Mouse (Mus musculus) spleen, postnatal 4 days (tissue): ENCODE measurements around the gene Scg5.
A peak's percentile ranks its signal among the peaks of the same experiment; 100 is the strongest.

Experiments used
- DNase-seq, 2 experiments: peaks; one replicate each; pipeline ENCODE4 v3.0.0; 2022; ENCODE audit warnings: low spot score in 2 of 2

The Scg5 gene

DNA sequence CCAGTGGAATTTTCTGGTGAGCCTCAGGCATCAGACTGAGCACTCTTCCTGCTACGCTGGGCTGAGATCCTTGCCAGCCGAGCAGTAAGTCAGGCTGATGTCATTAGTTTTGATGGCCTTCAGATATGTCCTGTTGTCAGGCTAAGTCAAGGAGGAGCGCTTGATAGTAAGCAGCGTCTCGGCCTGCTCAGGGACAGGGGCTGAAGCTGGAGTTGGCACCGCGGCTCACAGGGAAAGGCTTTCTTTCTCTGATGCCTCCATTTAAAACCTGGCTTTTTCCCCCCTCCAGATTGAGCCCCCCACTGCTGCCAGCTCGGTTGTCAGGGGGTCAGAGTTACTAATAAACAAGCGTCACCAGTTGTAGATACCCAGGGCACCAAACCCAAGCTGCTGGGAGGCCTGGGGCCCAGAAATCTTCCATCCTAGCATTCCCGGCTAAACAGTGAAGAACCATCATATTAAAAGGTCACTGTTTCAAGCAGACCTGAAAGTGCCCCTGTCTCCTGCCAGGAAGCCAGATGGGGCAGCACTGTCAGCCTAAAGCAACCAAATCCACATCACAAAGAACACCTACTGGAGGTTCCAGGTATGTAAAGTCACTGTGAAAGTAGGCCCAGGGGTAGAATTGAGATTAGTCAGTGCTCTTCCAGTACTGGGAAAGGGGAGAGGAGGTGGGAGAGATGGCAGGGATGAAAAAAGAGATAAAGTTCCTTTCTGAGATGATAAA, 21.9 kb downstream of the Scg5 start:
- DNase-seq, result no peak

GRCm38 (mm10) chr2:113805765-113806164, 23.2 kb downstream of the Scg5 start:
- DNase-seq, result no peak

DNA sequence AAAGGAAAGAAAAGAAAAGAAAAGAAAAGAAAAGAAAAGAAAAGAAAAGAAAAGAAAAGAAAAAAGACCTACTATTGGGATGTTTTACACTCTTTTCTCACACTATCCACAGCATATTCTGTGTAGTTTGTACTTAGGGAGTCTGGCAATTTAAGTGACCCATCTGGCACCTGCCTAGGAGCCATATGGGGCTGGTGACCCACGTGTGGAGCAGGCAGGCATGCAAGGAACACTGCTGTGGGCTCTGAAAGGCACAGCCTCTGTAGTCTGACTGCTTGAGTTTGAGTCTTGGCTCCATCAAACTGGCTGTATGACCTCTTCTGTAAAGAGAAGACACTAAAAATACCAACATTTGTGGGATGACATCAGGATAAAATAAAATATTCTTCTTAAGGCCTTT, 25.2 kb downstream of the Scg5 start:
- no peak for DNase-seq

DNA sequence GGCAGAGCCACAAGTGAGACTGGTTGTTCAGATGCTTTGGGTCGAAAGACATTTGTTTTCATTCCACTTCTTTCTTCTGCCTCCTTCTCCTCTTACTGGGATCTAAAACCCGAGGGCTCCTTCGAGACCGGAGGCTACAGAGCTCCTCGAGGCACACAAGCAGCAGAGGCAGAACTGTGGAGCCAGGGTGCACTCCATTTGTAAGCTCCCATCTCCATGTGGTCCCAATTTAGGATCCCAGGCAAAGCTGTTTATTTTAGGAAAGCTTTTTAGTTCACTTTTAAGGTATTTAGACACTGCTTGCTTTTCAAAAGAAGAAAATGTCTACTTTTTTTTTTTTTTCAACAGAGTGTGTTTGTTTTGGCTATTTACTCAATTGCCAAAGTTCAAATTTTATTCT, 28.1 kb downstream of the Scg5 start:
- no peak for DNase-seq

DNA sequence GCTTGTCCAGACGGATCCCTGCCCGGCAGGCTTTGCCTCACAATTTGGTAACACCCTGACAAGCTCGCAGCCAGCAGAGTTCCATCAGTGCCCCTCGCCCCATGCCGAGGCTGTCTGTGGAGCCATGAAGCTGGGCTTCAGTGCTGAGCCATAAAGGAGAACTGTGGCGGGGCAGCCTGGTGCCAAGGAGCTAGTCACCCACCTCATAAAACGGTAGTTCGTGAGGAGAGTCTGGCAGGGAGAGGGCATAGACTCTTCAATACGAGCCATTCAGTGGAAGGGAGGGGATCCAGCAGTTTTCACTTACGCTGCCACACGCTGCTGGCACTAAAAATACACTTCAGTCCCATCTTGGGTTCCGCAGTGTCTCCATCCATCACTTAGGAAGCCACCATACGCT, 30.3 kb downstream of the Scg5 start:
- no peak for DNase-seq

DNA sequence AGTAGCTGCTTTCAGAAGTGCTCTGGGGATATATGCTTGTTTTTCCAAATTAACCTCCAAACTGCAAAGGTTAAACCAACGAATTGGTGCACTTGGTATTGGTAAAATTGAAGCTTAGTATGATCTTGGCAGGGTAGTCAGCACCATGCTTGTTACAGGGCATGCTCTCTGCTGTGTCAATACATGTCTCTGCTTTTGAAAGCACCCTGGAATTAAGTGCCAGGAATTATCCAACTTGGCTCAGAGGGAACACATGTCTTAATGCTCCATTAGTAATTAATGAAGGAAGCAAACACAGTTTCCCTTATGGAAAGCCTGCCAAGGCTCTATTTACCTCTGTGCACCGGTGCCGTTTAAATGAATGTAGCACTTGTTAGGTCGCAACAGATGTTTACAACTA, 33.7 kb downstream of the Scg5 start:
- no peak for DNase-seq

- no peak for DNase-seq
Measured at GRCm38 (mm10) chr2:113793521-113793920, 35.4 kb downstream of the Scg5 start.

GRCm38 (mm10) chr2:113788821-113789387, 40.0 kb downstream of the Scg5 start:
- no peak for DNase-seq

DNA sequence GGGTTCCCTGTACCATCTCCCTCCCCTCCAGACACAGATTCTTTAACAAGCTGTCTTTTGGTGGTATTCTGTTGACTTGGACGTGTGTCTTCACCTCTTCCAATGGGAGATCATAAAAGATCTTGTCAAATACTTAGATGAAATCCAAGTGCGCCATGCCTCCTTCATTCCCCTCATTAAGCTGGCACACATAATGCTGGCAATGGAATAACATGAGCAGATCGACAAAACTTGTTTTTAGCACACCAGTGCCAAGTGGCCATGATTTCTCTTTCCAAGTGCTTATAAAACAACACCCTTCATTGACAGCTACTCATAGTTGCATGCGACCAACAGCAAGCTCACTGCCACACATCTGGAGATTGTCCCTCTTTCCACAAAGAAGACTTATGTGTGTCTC, 41.0 kb downstream of the Scg5 start:
- DNase-seq, result no peak

DNA sequence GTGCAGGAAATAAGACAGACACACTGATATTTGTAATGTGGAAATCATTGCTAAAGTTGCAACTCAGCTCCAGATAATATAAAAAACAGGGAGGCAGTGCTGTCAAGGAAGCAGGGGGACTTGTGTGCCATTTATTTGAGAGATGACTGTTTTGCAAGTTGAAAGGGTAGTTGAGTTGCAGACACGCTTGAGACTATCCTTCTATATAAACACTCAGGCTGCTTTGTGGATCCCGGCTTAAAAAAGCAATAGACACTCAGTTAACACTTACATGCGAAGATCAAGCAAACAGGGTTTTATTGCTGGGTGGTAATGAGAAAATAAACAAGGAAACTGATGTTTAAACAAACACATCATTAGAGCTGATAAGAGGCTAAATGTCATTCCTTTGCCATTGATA, 44.1 kb downstream of the Scg5 start:
- no peak for DNase-seq

GRCm38 (mm10) chr2:113781521-113781920, 47.4 kb downstream of the Scg5 start:
- no peak for DNase-seq

DNA sequence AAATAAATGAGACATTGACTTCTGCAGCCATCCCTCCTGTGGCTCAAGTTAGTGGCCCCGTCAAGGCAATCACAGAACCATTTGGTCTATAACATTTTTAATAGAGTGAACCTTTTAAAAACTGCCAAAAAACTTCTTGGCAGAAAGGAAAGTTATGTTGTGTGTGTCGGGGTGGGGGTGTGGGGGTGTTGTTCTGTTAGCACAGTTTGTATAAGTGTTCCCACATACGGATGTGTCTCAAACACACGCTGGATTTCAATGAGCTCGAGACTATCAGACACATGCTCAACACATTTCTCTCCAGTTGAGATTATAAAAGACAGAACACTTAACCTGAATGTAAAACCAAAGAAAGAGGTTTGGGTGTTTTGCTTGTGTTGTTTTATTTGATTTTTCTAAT, 47.8 kb downstream of the Scg5 start:
- DNase-seq, result no peak

DNA sequence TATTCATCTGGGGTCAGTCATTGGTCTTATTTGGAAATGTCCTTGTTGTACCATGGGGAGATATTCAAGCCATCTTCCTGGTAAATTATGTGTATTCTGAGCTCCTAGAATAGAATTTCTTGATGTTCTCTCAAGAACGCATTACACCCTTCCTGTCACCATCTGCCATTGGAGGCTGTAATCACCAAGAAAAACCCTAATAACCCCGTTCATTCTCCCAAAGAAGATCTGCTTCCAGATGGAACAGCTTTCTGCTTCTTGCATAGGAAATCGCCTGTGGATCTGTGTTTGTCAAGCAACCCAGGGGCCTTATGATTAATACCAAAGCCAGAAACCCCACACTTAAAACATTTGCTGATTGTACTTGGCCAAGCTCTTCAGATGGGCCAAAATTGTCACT, 49.6 kb downstream of the Scg5 start:
- no peak for DNase-seq

DNA sequence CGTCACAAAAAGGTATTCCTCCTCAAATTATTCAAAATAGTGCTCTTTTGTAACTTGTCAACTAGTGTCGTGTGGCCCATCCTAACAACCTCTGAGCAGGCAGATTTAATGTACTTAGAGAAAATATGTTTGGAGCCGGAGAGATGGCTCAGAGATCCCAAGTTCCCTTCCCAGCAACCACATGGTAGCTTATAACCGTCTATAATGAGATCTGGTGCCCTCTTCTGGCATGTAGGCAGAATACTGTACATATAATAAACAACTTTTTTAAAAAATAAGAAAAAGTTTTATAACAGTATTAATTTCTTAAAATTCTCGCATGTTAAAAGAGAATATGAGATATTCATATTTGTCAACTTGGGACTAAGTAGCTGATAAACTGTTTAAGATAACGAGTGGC, 50.9 kb downstream of the Scg5 start:
- no peak for DNase-seq

DNA sequence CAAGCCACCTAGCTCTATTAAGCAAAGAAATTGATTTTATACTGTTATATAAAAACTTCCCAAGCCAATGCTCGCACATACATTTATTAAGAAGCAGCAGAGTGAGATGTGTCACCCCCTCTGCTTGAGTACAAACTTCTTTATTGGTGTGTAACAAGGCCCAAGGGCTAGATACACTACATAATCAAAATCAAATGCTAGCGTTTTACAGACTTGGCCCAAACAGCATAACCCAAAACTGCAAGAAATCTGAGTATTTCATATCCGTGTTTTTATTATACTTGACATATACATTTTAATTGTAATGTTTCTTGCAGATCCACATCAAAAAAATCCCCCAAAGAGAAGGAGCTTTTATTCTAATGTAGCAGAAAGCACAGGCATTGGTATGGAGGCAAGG, 52.6 kb downstream of the Scg5 start:
- DNase-seq, result no peak

GRCm38 (mm10) chr2:113774150-113774805, 54.6 kb downstream of the Scg5 start:
- DNase-seq, result no peak

DNA sequence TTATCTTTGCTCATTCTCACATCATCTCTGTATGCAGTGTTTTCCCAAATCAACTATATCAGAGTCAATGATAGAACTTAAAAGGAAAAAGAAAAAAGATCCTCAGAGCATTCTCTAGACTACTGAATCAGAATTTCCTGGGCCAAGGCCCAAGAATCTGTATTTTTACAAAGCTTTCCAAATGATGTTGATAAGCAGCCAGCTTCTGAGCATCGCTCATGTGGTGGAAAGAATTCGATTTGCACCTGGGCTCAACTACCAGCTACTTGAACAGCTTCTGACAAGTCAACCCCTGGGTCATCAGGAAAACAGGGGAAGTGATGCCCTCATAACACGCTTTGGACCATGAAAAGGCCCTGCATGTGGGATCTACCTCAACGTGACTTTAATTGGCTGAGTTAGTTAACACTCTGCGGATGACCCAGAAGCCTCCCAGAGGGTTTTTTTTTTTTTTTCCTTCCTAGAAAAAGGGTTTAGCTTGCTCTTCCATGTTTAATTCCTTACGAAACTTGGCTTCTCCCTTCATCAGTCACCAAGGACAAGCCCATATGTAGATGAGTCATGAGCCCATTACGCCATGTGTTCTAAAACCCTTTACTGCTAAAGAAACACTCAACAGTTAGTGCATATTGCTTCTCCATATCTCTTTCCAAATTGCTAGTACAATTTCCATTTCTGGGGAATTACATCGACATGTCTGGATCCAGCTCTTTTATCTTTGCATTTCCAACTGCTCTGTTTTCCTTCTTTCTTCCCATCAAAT, 60.2 kb downstream of the Scg5 start:
- no peak for DNase-seq

DNA sequence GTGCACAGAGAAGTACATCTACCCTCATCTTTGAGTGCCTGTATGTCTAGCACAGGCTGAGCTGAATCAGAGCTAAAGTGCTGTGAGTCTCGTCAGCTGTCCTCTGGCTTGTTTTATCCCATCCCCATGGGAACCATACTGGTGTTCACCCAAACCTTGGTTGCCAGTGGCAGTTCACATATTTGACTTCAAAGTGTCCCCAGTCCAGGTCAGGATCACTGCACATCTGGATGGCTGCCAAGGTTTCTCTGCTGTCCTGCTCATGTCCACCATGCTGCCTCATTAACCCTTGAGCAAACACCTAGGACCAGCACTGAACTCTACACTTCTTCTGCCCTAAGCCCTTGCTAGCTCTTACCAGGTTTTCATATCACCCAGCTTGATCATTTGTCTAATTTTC, 63.0 kb downstream of the Scg5 start:
- DNase-seq, result no peak

- DNase-seq, result no peak
Measured at GRCm38 (mm10) chr2:113764968-113765367, 64.0 kb downstream of the Scg5 start.

GRCm38 (mm10) chr2:113758311-113759161, 70.4 kb downstream of the Scg5 start, which contains the start of gene Grem1:
Gene Grem1, minus strand, starts transcription at chr2:113758646.
- no peak for DNase-seq

DNA sequence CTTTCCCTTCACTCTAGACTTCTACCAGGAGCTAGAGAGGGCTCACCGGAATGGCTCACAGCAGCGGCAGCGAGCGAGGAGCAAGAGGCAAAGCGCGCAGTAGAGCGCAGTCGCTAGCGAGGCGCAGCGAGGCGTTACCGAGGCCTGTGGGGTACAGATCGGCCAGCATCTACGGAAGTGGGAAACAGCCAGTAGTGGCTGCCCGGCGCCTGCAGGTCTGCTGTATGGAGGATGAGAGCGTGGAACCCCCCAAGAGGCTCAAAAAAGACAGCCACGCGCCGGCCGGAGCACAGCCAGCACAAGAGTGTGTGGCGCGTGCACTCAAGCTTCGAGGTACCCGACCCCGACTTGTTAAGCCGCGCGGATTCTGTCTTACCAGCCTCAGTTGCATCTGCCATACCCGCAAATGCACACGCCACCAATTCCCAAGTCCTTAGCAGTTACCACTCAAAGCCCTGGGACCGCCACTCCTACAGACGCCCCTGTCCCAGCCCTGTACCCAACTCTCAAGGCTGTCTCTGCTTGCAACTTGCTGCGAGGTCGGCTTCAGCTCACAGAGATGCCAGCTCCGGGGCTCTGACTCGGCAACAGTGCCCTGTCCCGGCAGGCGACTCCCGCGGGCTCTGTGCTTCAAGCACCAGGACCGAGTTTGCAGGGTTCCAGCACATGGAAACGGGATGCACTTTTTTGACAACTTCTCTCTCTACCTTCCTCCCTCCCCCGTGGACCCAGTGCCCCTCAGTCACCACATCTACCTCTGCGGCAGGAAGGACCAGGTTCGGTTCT, 71.2 kb downstream of the Scg5 start:
- peak in 1 of 2 experiments; percentile 58 for DNase-seq
